Mouse (Mus musculus) G1E (cell line): ENCODE data around the gene Cpt2.

ENCODE experiments used
- CTCF ChIP-seq: IDR thresholded peaks from 2 replicates; pipeline ENCODE4 v1.5.1; 2012; ENCODE audit warnings: low read depth, low read length, inconsistent platforms, mixed read lengths
- GATA1 ChIP-seq: IDR thresholded peaks from 2 replicates; pipeline ENCODE4 v1.6.1; 2012; ENCODE audit warnings: borderline replicate concordance, low read length, inconsistent platforms, mixed read lengths
- POLR2AphosphoS5 ChIP-seq: IDR thresholded peaks from 2 replicates; pipeline ENCODE4 v1.6.1; 2012; ENCODE audit warnings: low read depth, low read length, inconsistent platforms; ENCODE audit not compliant: insufficient replicate concordance
- TAL1 ChIP-seq: conservative IDR thresholded peaks from 2 replicates; pipeline ENCODE4 v1.6.1; 2012; ENCODE audit warnings: low read depth, low read length, inconsistent platforms, mixed read lengths

DNA sequence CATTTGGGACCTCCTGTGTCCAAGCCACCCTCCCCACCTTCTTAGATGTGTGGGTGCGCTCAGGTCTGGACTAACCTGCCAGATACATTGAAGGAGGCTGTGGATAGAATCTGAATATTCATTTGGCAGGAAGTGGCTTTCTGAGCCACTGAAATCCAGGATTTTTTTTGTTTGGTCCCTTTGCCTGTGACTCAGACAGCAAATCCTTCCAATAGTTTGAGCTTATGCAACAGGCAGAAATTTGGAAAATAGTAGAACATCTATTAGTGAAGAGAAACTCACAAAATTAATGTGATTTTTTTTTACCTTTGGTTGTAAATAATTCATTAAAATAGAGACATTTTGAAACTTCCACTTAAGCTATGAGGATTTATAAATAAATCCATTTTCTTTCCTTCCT is 47.8 kb upstream of the Cpt2 start:
- TF ChIP-seq CTCF (no peak), GATA1 (no peak), TAL1 (no peak), POLR2AphosphoS5 (no peak)
